Mouse (Mus musculus): Measurements from ENCODE around the gene Gab1. TPM values are rescaled to one million over a fixed set of nuclear protein-coding genes. Genes with fewer than 3 reads are reported as not detected.

Gab1 gene
- total and polyA plus RNA-seq, 3 experiments: 4.0 to 8.1 TPM; not detected in 1

GRCm38 (mm10) chr8:80796070-80796469, 84.2 kb downstream of the Gab1 start:
- Histone ChIP-seq H3K9ac (ENCODE audit: control insufficient read depth, low read depth, low read length, poor library complexity, severe bottlenecking) (no peak overlapping the region), H3K9me3 (replicated peaks; ENCODE audit: insufficient read depth, low read length) (no peaks in the 10 kb centered on the region), H3K79me2 (ENCODE audit: control insufficient read depth, insufficient read depth, low read length, poor library complexity) (no peaks in the 10 kb centered on the region), H3K27me3 (ENCODE audit: control insufficient read depth in 1 of 2, insufficient read depth in 2 of 2, low read length in 2 of 2) (no peaks in the 10 kb centered on the region), H3K4me3 (ENCODE audit: control insufficient read depth in 1 of 2, insufficient read depth in 1 of 2, low read depth in 2 of 2, low read length in 2 of 2) (no peak overlapping the region), H3K36me3 (ENCODE audit: control insufficient read depth in 1 of 2, insufficient read depth in 2 of 2, low read length in 2 of 2) (peaks cover 0 to 5% of the 10 kb centered on the region in 2 experiments; a peak in 1 of 4 replicates), H3K4me1 (ENCODE audit: control insufficient read depth in 1 of 2, insufficient read depth in 2 of 2, low read length in 2 of 2) (no peaks in the 10 kb centered on the region), H3K27ac (ENCODE audit: control insufficient read depth, low read depth, low read length) (no peak overlapping the region)
- peak; percentile 37; the same call in 1 of the 2 replicates for TF ChIP-seq ZNF384 (IDR thresholded peaks at IDR 0.05; ENCODE audit: low read depth, low read length)
- no peak for TF ChIP-seq POLR2A (IDR thresholded peaks at IDR 0.05; ENCODE audit: control insufficient read depth in 1 of 2, insufficient read depth in 1 of 2, low read depth in 1 of 2, low read length in 2 of 2, poor library complexity in 1 of 2)
- peak; percentile 11 for DNase-seq (ENCODE audit: low read depth, low spot score)

GRCm38 (mm10) chr8:80794585-80795509, 85.5 kb downstream of the Gab1 start:
- Histone ChIP-seq H3K36me3 (ENCODE audit: control insufficient read depth in 1 of 2, insufficient read depth in 2 of 2, low read length in 2 of 2) (peaks cover 0 to 6% of the 10 kb centered on the region in 2 experiments; a peak in 1 of 4 replicates), H3K4me1 (ENCODE audit: control insufficient read depth in 1 of 2, insufficient read depth in 2 of 2, low read length in 2 of 2) (no peaks in the 10 kb centered on the region), H3K79me2 (ENCODE audit: control insufficient read depth, insufficient read depth, low read length, poor library complexity) (no peaks in the 10 kb centered on the region), H3K9ac (ENCODE audit: control insufficient read depth, low read depth, low read length, poor library complexity, severe bottlenecking) (no peak overlapping the region), H3K27me3 (ENCODE audit: control insufficient read depth in 1 of 2, insufficient read depth in 2 of 2, low read length in 2 of 2) (no peaks in the 10 kb centered on the region), H3K4me3 (ENCODE audit: control insufficient read depth in 1 of 2, insufficient read depth in 1 of 2, low read depth in 2 of 2, low read length in 2 of 2) (no peak overlapping the region), H3K9me3 (replicated peaks; ENCODE audit: insufficient read depth, low read length) (no peaks in the 10 kb centered on the region), H3K27ac (ENCODE audit: control insufficient read depth, low read depth, low read length) (no peak overlapping the region)
- no peak for TF ChIP-seq MAFK (IDR thresholded peaks at IDR 0.05; ENCODE audit: borderline replicate concordance, low read depth, low read length)
- no peak for DNase-seq (ENCODE audit: low read depth, low spot score)

- peaks cover 2 to 10% of the 10 kb centered on the region in 2 experiments; a peak in 2 of 4 replicates for H3K36me3 ChIP-seq (ENCODE audit: control insufficient read depth in 1 of 2, insufficient read depth in 2 of 2, low read length in 2 of 2)
- peaks cover 0 to 4% of the 10 kb centered on the region in 2 experiments; a peak in 1 of 4 replicates for H3K4me1 ChIP-seq (ENCODE audit: control insufficient read depth in 1 of 2, insufficient read depth in 2 of 2, low read length in 2 of 2)
- no peak for TF ChIP-seq POLR2AphosphoS5 (IDR thresholded peaks at IDR 0.05; ENCODE audit: borderline replicate concordance, low read depth, low read length)
- no peak for TF ChIP-seq MAX (IDR thresholded peaks at IDR 0.05; ENCODE audit: low read length)
- TF ChIP-seq UBTF (IDR thresholded peaks at IDR 0.05; ENCODE audit: borderline replicate concordance, insufficient read depth, low read depth, low read length): no peak
- no peak for TF ChIP-seq TCF12 (IDR thresholded peaks at IDR 0.05; ENCODE audit: low read depth, low read length)
- TF ChIP-seq RCOR1 (IDR thresholded peaks at IDR 0.05; ENCODE audit: low read depth, low read length): no peak
- TF ChIP-seq ZNF384 (IDR thresholded peaks at IDR 0.05; ENCODE audit: low read depth, low read length): no peak
- no peak for TF ChIP-seq SMC3 (IDR thresholded peaks at IDR 0.05; ENCODE audit: low read depth, low read length)
- TF ChIP-seq EP300 (IDR thresholded peaks at IDR 0.05; ENCODE audit: low read depth in 1 of 2, low read length in 2 of 2): no peak
- TF ChIP-seq SIN3A (IDR thresholded peaks at IDR 0.05; ENCODE audit: low read length): no peak
- TF ChIP-seq USF1 (IDR thresholded peaks at IDR 0.05; ENCODE audit: low read depth, low read length): no peak
- no peak for TF ChIP-seq TAL1 (IDR thresholded peaks at IDR 0.05; ENCODE audit: low read length)
- TF ChIP-seq POLR2A (IDR thresholded peaks at IDR 0.05; ENCODE audit: control insufficient read depth in 1 of 2, insufficient read depth in 1 of 2, low read depth in 1 of 2, low read length in 2 of 2, poor library complexity in 1 of 2): no peak
- no peak for TF ChIP-seq JUND (IDR thresholded peaks at IDR 0.05; ENCODE audit: low read depth, low read length)
- TF ChIP-seq GABPA (IDR thresholded peaks at IDR 0.05; ENCODE audit: low read depth, low read length): no peak
- H3K27ac ChIP-seq (ENCODE audit: control insufficient read depth, low read depth, low read length): no peak overlapping the region
- H3K27me3 ChIP-seq (ENCODE audit: control insufficient read depth in 1 of 2, insufficient read depth in 2 of 2, low read length in 2 of 2): no peaks in the 10 kb centered on the region
- no peaks in the 10 kb centered on the region for H3K9me3 ChIP-seq (replicated peaks; ENCODE audit: insufficient read depth, low read length)
- no peak for DNase-seq (ENCODE audit: low read depth, low spot score)
- no peak overlapping the region for H3K9ac ChIP-seq (ENCODE audit: control insufficient read depth, low read depth, low read length, poor library complexity, severe bottlenecking)
- no peaks in the 10 kb centered on the region for H3K79me2 ChIP-seq (ENCODE audit: control insufficient read depth, insufficient read depth, low read length, poor library complexity)
- no peak overlapping the region for H3K4me3 ChIP-seq (ENCODE audit: control insufficient read depth in 1 of 2, insufficient read depth in 1 of 2, low read depth in 2 of 2, low read length in 2 of 2)
Observed at GRCm38 (mm10) chr8:80793791-80794515, 86.4 kb downstream of the Gab1 start.
